Mouse (Mus musculus) bone marrow, adult 2 months (tissue): ENCODE results near the gene Grhl3.

Experiments
- CTCF ChIP-seq: fragments of 200-500 bp; IDR thresholded peaks from 2 replicates; pipeline ENCODE4 v1.5.1; 2011; ENCODE audit warnings: low read length, control low read depth; ENCODE audit not compliant: control insufficient read depth, insufficient read depth
- POLR2A ChIP-seq: fragments of 200-500 bp; IDR thresholded peaks from 2 replicates; pipeline ENCODE4 v1.6.1; 2011; ENCODE audit warnings: low read depth, mild to moderate bottlenecking, control low read depth, low read length, borderline replicate concordance; ENCODE audit not compliant: control insufficient read depth

DNA sequence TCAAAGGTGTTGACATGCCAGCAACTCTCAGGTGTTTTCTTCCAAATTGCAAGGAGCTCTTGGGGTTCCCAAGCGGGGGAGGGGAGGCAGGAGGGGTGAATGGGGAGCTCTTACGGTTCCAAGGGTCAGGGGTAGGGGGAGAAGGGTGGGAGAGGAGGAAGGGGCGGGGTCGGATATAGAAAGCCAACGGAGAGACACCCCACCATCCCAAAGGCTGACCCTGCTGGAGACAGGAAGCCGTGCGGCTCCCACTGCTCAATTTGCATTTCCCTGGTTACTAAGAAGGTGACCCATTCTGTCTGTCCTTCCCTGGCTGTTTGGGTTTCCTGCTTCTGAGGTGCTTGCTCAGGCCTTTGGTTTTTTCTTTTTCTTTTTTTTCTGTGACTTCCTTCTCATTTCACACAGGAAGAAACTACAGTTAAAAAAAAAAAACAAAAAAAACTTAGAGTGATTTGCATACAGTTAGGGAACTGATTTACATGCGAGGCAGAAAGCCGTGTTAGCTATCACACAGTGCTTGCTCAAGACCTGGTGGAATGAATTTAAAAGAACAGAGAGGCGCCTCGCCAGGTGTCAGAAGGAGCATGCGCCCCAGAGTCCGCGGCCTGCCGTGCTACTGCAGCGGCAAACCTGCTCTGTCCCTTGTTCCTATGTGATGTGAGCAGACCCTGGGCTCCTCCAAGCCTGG lies 44.5 kb upstream of the Grhl3 start:
- TF ChIP-seq CTCF (no peak), POLR2A (no peak)
